Mouse (Mus musculus): ENCODE measurements around the gene Prrx2.

Prrx2 gene

GRCm38 (mm10) chr2:30834373-30835022 is at the start of gene Prrx2:
TSS of gene Prrx2 (plus strand) at chr2:30834972.
- no peak for TF ChIP-seq GATA4 (IDR thresholded peaks at IDR 0.05; ENCODE audit: insufficient replicate concordance, low read length)

GRCm38 (mm10) chr2:30787466-30787865 is 47.3 kb upstream of the Prrx2 start:
- TF ChIP-seq GATA4 (IDR thresholded peaks at IDR 0.05; ENCODE audit: insufficient replicate concordance, low read length) = no peak

- TF ChIP-seq GATA4 (IDR thresholded peaks at IDR 0.05; ENCODE audit: insufficient replicate concordance, low read length) = no peak
These were observed 42.7 kb upstream of the Prrx2 start for GRCm38 (mm10) chr2:30792061-30792460.

GRCm38 (mm10) chr2:30794179-30795108 is 40.3 kb upstream of the Prrx2 start:
- peak; percentile 19; the same call in 1 of the 2 replicates for TF ChIP-seq GATA4 (IDR thresholded peaks at IDR 0.05; ENCODE audit: insufficient replicate concordance, low read length)

- TF ChIP-seq GATA4 (IDR thresholded peaks at IDR 0.05; ENCODE audit: insufficient replicate concordance, low read length) = no peak
These were observed 39.4 kb upstream of the Prrx2 start for GRCm38 (mm10) chr2:30795271-30795888.

- no peak for TF ChIP-seq GATA4 (IDR thresholded peaks at IDR 0.05; ENCODE audit: insufficient replicate concordance, low read length)
These were observed 38.9 kb upstream of the Prrx2 start for GRCm38 (mm10) chr2:30795889-30796275.

- no peak for TF ChIP-seq GATA4 (IDR thresholded peaks at IDR 0.05; ENCODE audit: insufficient replicate concordance, low read length)
These were observed 38.4 kb upstream of the Prrx2 start for GRCm38 (mm10) chr2:30796382-30796781.

- no peak for TF ChIP-seq GATA4 (IDR thresholded peaks at IDR 0.05; ENCODE audit: insufficient replicate concordance, low read length)
These were observed 35.3 kb upstream of the Prrx2 start for GRCm38 (mm10) chr2:30799456-30799855.

GRCm38 (mm10) chr2:30800671-30801066 is 34.1 kb upstream of the Prrx2 start:
- TF ChIP-seq GATA4 (IDR thresholded peaks at IDR 0.05; ENCODE audit: insufficient replicate concordance, low read length) = no peak

GRCm38 (mm10) chr2:30801067-30801852 is 33.5 kb upstream of the Prrx2 start:
- no peak for TF ChIP-seq GATA4 (IDR thresholded peaks at IDR 0.05; ENCODE audit: insufficient replicate concordance, low read length)

- no peak for TF ChIP-seq GATA4 (IDR thresholded peaks at IDR 0.05; ENCODE audit: insufficient replicate concordance, low read length)
These were observed 31.2 kb upstream of the Prrx2 start, which contains the start of gene 1700001O22Rik for GRCm38 (mm10) chr2:30803604-30804003. TSS of gene 1700001O22Rik (minus strand) at chr2:30803661.

- no peak for TF ChIP-seq GATA4 (IDR thresholded peaks at IDR 0.05; ENCODE audit: insufficient replicate concordance, low read length)
These were observed 28.8 kb upstream of the Prrx2 start for GRCm38 (mm10) chr2:30805983-30806382.

- TF ChIP-seq GATA4 (IDR thresholded peaks at IDR 0.05; ENCODE audit: insufficient replicate concordance, low read length) = no peak
These were observed 27.6 kb upstream of the Prrx2 start for GRCm38 (mm10) chr2:30807147-30807647.

- no peak for TF ChIP-seq GATA4 (IDR thresholded peaks at IDR 0.05; ENCODE audit: insufficient replicate concordance, low read length)
These were observed 27.0 kb upstream of the Prrx2 start, which contains the start of gene Ntmt1 for GRCm38 (mm10) chr2:30807648-30808295. TSS of gene Ntmt1 (plus strand) at chr2:30807826.
